Mouse (Mus musculus): Measurements from ENCODE around the gene Mylip. TPM values are rescaled to one million over a fixed set of nuclear protein-coding genes. Genes with fewer than 3 reads are reported as not detected.

Mylip gene
- polyA plus RNA-seq, 1 experiment from 2014 or later = 9.7 TPM

GRCm38 (mm10) chr13:45423905-45424304, 34.4 kb downstream of the Mylip start:
- Histone ChIP-seq H3K36me3 (ENCODE audit: control insufficient read depth, insufficient read depth, low read length) (no peaks in the 10 kb centered on the region), H3K9ac (replicated peaks; ENCODE audit: low read depth, low read length) (no peak overlapping the region), H3K4me2 (replicated peaks; ENCODE audit: low read depth, low read length) (no peak overlapping the region), H3K4me1 (ENCODE audit: control insufficient read depth, insufficient read depth, low read length) (0 out of 2 replicates have a peak, but pooled peaks cover 2% of the 10 kb centered on the region), H3K4me3 (ENCODE audit: low read depth, low read length) (no peak overlapping the region), H3K9me3 (ENCODE audit: control insufficient read depth, low read depth, low read length) (no peaks in the 10 kb centered on the region), H3K27ac (ENCODE audit: low read length) (no peak overlapping the region), H3K27me3 (ENCODE audit: control insufficient read depth, insufficient read depth, low read length) (no peaks in the 10 kb centered on the region)
- WGBS = 89% methylated on average over 5 of the region's 5 CpGs
- ATAC-seq (ENCODE audit: insufficient number of reproducible peaks, insufficient read depth, low FRiP score, low read depth) = no peak

- Histone ChIP-seq H3K9ac (replicated peaks; ENCODE audit: low read depth, low read length) (no peak overlapping the region), H3K4me2 (replicated peaks; ENCODE audit: low read depth, low read length) (no peak overlapping the region), H3K27me3 (ENCODE audit: control insufficient read depth, insufficient read depth, low read length) (no peaks in the 10 kb centered on the region), H3K27ac (ENCODE audit: low read length) (no peak overlapping the region; the same call in 1 of the 2 replicates), H3K4me1 (ENCODE audit: control insufficient read depth, insufficient read depth, low read length) (0 out of 2 replicates have a peak, but pooled peaks cover 5% of the 10 kb centered on the region), H3K4me3 (ENCODE audit: low read depth, low read length) (no peak overlapping the region), H3K9me3 (ENCODE audit: control insufficient read depth, low read depth, low read length) (no peaks in the 10 kb centered on the region), H3K36me3 (ENCODE audit: control insufficient read depth, insufficient read depth, low read length) (no peaks in the 10 kb centered on the region)
- WGBS = 45% methylated on average over 11 of the region's 11 CpGs
- ATAC-seq (ENCODE audit: insufficient number of reproducible peaks, insufficient read depth, low FRiP score, low read depth) = no peak
Measured at GRCm38 (mm10) chr13:45429239-45429638, 39.7 kb downstream of the Mylip start.

GRCm38 (mm10) chr13:45437134-45437533, 47.6 kb downstream of the Mylip start:
- H3K4me2 ChIP-seq (replicated peaks; ENCODE audit: low read depth, low read length) = no peak overlapping the region
- H3K27ac ChIP-seq (ENCODE audit: low read length) = no peak overlapping the region
- ATAC-seq (ENCODE audit: insufficient number of reproducible peaks, insufficient read depth, low FRiP score, low read depth) = no peak
- no peaks in the 10 kb centered on the region for H3K36me3 ChIP-seq (ENCODE audit: control insufficient read depth, insufficient read depth, low read length)
- no peaks in the 10 kb centered on the region for H3K27me3 ChIP-seq (ENCODE audit: control insufficient read depth, insufficient read depth, low read length)
- H3K9me3 ChIP-seq (ENCODE audit: control insufficient read depth, low read depth, low read length) = no peaks in the 10 kb centered on the region
- 82% methylated on average over 9 of the region's 9 CpGs for whole genome bisulfite sequencing
- no peak overlapping the region for H3K9ac ChIP-seq (replicated peaks; ENCODE audit: low read depth, low read length)
- no peak overlapping the region for H3K4me3 ChIP-seq (ENCODE audit: low read depth, low read length)
- no peaks in the 10 kb centered on the region for H3K4me1 ChIP-seq (ENCODE audit: control insufficient read depth, insufficient read depth, low read length)

GRCm38 (mm10) chr13:45438853-45439252, 49.3 kb downstream of the Mylip start:
- no peaks in the 10 kb centered on the region for H3K9me3 ChIP-seq (ENCODE audit: control insufficient read depth, low read depth, low read length)
- no peak overlapping the region for H3K27ac ChIP-seq (ENCODE audit: low read length)
- no peaks in the 10 kb centered on the region for H3K27me3 ChIP-seq (ENCODE audit: control insufficient read depth, insufficient read depth, low read length)
- no peak overlapping the region for H3K4me3 ChIP-seq (ENCODE audit: low read depth, low read length)
- H3K4me2 ChIP-seq (replicated peaks; ENCODE audit: low read depth, low read length) = no peak overlapping the region
- H3K4me1 ChIP-seq (ENCODE audit: control insufficient read depth, insufficient read depth, low read length) = peaks cover 5% of the 10 kb centered on the region; the same call in 1 of the 2 replicates
- no peak overlapping the region for H3K9ac ChIP-seq (replicated peaks; ENCODE audit: low read depth, low read length)
- no peak for ATAC-seq (ENCODE audit: insufficient number of reproducible peaks, insufficient read depth, low FRiP score, low read depth)
- H3K36me3 ChIP-seq (ENCODE audit: control insufficient read depth, insufficient read depth, low read length) = no peaks in the 10 kb centered on the region
- WGBS = 91% methylated on average over 6 of the region's 6 CpGs

DNA sequence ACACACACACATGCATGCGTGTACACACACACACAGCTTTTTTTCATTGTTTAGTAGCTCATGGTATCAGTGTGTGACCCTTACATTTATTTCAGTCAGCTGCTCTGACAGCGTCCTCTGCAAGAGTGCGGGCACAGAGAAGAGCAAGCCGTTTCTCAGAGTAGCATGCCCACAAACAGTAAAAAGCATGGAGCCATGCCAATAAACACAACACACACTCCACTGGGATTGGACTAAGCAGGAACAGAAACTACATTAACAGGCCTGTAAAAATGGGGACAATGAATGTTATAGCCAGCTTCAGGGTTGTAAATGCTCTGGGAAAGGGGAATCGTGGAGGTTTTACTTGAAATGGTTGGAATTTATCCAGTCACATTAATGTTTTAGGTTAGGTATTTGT, 50.7 kb downstream of the Mylip start:
- Histone ChIP-seq H3K36me3 (ENCODE audit: control insufficient read depth, insufficient read depth, low read length) (no peaks in the 10 kb centered on the region), H3K4me1 (ENCODE audit: control insufficient read depth, insufficient read depth, low read length) (peaks cover 5% of the 10 kb centered on the region; the same call in 1 of the 2 replicates), H3K9me3 (ENCODE audit: control insufficient read depth, low read depth, low read length) (no peaks in the 10 kb centered on the region), H3K4me2 (replicated peaks; ENCODE audit: low read depth, low read length) (no peak overlapping the region), H3K9ac (replicated peaks; ENCODE audit: low read depth, low read length) (no peak overlapping the region), H3K27ac (ENCODE audit: low read length) (no peak overlapping the region), H3K4me3 (ENCODE audit: low read depth, low read length) (no peak overlapping the region), H3K27me3 (ENCODE audit: control insufficient read depth, insufficient read depth, low read length) (no peaks in the 10 kb centered on the region)
- no peak for ATAC-seq (ENCODE audit: insufficient number of reproducible peaks, insufficient read depth, low FRiP score, low read depth)
- 80% methylated on average over 5 of the region's 5 CpGs for WGBS

GRCm38 (mm10) chr13:45442451-45442850, 52.9 kb downstream of the Mylip start:
- Histone ChIP-seq H3K27ac (ENCODE audit: low read length) (no peak overlapping the region), H3K9ac (replicated peaks; ENCODE audit: low read depth, low read length) (no peak overlapping the region), H3K36me3 (ENCODE audit: control insufficient read depth, insufficient read depth, low read length) (no peaks in the 10 kb centered on the region), H3K27me3 (ENCODE audit: control insufficient read depth, insufficient read depth, low read length) (no peaks in the 10 kb centered on the region), H3K4me1 (ENCODE audit: control insufficient read depth, insufficient read depth, low read length) (peaks cover 5% of the 10 kb centered on the region; the same call in 1 of the 2 replicates), H3K4me2 (replicated peaks; ENCODE audit: low read depth, low read length) (no peak overlapping the region), H3K9me3 (ENCODE audit: control insufficient read depth, low read depth, low read length) (no peaks in the 10 kb centered on the region), H3K4me3 (ENCODE audit: low read depth, low read length) (no peak overlapping the region)
- 15% methylated on average over 4 of the region's 4 CpGs for WGBS
- ATAC-seq (ENCODE audit: insufficient number of reproducible peaks, insufficient read depth, low FRiP score, low read depth) = peak; percentile 70; the same call in 1 of the 2 replicates

- H3K4me2 ChIP-seq (replicated peaks; ENCODE audit: low read depth, low read length) = no peak overlapping the region
- peaks cover 5% of the 10 kb centered on the region; the same call in 1 of the 2 replicates for H3K4me1 ChIP-seq (ENCODE audit: control insufficient read depth, insufficient read depth, low read length)
- no peak for ATAC-seq (ENCODE audit: insufficient number of reproducible peaks, insufficient read depth, low FRiP score, low read depth)
- no peaks in the 10 kb centered on the region for H3K36me3 ChIP-seq (ENCODE audit: control insufficient read depth, insufficient read depth, low read length)
- H3K9ac ChIP-seq (replicated peaks; ENCODE audit: low read depth, low read length) = no peak overlapping the region
- WGBS = 57% methylated on average over 8 of the region's 8 CpGs
- H3K27ac ChIP-seq (ENCODE audit: low read length) = no peak overlapping the region
- H3K9me3 ChIP-seq (ENCODE audit: control insufficient read depth, low read depth, low read length) = no peaks in the 10 kb centered on the region
- no peaks in the 10 kb centered on the region for H3K27me3 ChIP-seq (ENCODE audit: control insufficient read depth, insufficient read depth, low read length)
- H3K4me3 ChIP-seq (ENCODE audit: low read depth, low read length) = no peak overlapping the region
Measured at GRCm38 (mm10) chr13:45442918-45443535, 53.5 kb downstream of the Mylip start.

DNA sequence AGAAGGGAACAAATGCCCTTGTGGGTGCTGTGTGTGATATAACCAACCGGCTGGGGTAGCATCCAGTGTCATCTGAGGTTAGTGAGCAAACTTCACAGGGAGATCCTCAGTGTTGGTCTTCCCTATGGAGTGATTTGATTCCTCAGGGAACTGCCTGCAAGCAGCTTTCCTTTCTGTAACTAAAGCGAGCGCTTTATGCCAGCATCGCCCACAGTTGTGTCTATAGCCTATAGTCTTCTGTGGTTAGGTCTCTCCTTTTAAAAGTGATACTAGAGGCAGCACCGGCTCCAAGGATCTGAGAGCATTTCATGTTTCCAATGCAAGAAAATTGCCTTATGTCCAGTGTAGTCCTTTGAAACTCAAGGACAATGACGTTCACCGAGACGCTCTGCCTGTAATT, 54.7 kb downstream of the Mylip start:
- Histone ChIP-seq H3K4me2 (replicated peaks; ENCODE audit: low read depth, low read length) (no peak overlapping the region), H3K27ac (ENCODE audit: low read length) (no peak overlapping the region), H3K9ac (replicated peaks; ENCODE audit: low read depth, low read length) (no peak overlapping the region), H3K36me3 (ENCODE audit: control insufficient read depth, insufficient read depth, low read length) (no peaks in the 10 kb centered on the region), H3K4me1 (ENCODE audit: control insufficient read depth, insufficient read depth, low read length) (peaks cover 5% of the 10 kb centered on the region; the same call in 1 of the 2 replicates), H3K4me3 (ENCODE audit: low read depth, low read length) (no peak overlapping the region), H3K9me3 (ENCODE audit: control insufficient read depth, low read depth, low read length) (no peaks in the 10 kb centered on the region), H3K27me3 (ENCODE audit: control insufficient read depth, insufficient read depth, low read length) (no peaks in the 10 kb centered on the region)
- ATAC-seq (ENCODE audit: insufficient number of reproducible peaks, insufficient read depth, low FRiP score, low read depth) = no peak
- WGBS = 83% methylated on average over 8 of the region's 8 CpGs

- no peaks in the 10 kb centered on the region for H3K27me3 ChIP-seq (ENCODE audit: control insufficient read depth, insufficient read depth, low read length)
- no peak for ATAC-seq (ENCODE audit: insufficient number of reproducible peaks, insufficient read depth, low FRiP score, low read depth)
- H3K4me1 ChIP-seq (ENCODE audit: control insufficient read depth, insufficient read depth, low read length) = peaks cover 5% of the 10 kb centered on the region; the same call in 1 of the 2 replicates
- no peak overlapping the region for H3K27ac ChIP-seq (ENCODE audit: low read length)
- no peaks in the 10 kb centered on the region for H3K9me3 ChIP-seq (ENCODE audit: control insufficient read depth, low read depth, low read length)
- H3K4me2 ChIP-seq (replicated peaks; ENCODE audit: low read depth, low read length) = no peak overlapping the region
- H3K9ac ChIP-seq (replicated peaks; ENCODE audit: low read depth, low read length) = no peak overlapping the region
- H3K4me3 ChIP-seq (ENCODE audit: low read depth, low read length) = no peak overlapping the region
- H3K36me3 ChIP-seq (ENCODE audit: control insufficient read depth, insufficient read depth, low read length) = no peaks in the 10 kb centered on the region
- WGBS = 65% methylated on average over 9 of the region's 9 CpGs
Measured at GRCm38 (mm10) chr13:45444652-45445051, 55.1 kb downstream of the Mylip start.
